In the genomic region with DNA sequence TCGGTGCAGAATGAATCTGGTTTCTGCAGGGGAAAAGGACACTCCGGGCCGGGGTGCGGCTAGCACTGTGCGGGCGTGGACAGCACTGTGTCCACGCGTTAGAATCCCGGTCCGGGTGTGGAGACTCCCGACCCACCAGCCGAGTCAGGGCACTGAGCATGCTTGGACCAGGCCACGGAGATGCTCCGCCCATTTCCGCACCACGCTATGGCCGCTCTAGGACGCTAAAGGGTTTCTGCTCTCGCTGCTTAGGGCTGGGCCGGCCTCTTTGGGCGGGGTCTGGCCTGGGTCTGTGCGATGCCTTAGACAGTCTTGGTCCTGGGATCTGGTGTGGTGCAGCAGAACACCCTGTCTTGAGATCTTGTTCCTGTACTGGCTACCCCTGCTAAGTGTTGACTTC, we compare ENCODE assay signal across 8 mouse cellular contexts. TPM values are rescaled to one million over a fixed set of nuclear protein-coding genes. Genes with fewer than 3 reads are reported as not detected.
A peak's percentile ranks its signal among the peaks of the same experiment; 100 is the strongest.
DNase-seq lines count a peak whose midpoint lies in the region; ATAC-seq and TF ChIP-seq lines count a peak whose summit lies in the region.

No protein-coding gene starts in this region.

- H3K27ac ChIP-seq in heart, embryonic 13.5 days (replicated peaks): peak overlapping the region; percentile 65
- H3K27ac ChIP-seq in liver, embryonic 12.5 days: peak overlapping the region; percentile 67; the same call in 1 of the 2 replicates
- H3K27ac ChIP-seq in stomach, embryonic 15.5 days: peak overlapping the region; percentile 77

- no peaks in the 10 kb centered on the region for H3K9me3 ChIP-seq in heart, embryonic 13.5 days
- no peaks in the 10 kb centered on the region for H3K9me3 ChIP-seq in liver, embryonic 12.5 days (replicated peaks)
- no peaks in the 10 kb centered on the region for H3K9me3 ChIP-seq in stomach, embryonic 15.5 days

- H3K27me3 ChIP-seq in C2C12 (ENCODE audit: control insufficient read depth, insufficient read depth, insufficient read length): no peaks in the 10 kb centered on the region
- no peaks in the 10 kb centered on the region for H3K27me3 ChIP-seq in heart, embryonic 13.5 days (replicated peaks)
- H3K27me3 ChIP-seq in liver, embryonic 12.5 days (replicated peaks): no peaks in the 10 kb centered on the region
- no peaks in the 10 kb centered on the region for H3K27me3 ChIP-seq in stomach, embryonic 15.5 days (replicated peaks)

- no peaks in the 10 kb centered on the region for H3K79me2 ChIP-seq in C2C12 (ENCODE audit: control insufficient read depth, insufficient read depth)

- under 1% methylated on average over 22 of the region's 22 CpGs for WGBS in heart, embryonic 13.5 days
- whole genome bisulfite sequencing in liver, embryonic 12.5 days (ENCODE audit: insufficient replicate concordance): 2% methylated on average over 22 of the region's 22 CpGs
- WGBS in stomach, embryonic 15.5 days: under 1% methylated on average over 22 of the region's 22 CpGs

- TF ChIP-seq CTCF in C2C12 (IDR thresholded peaks at IDR 0.05; ENCODE audit: control insufficient read depth, insufficient read depth, insufficient read length): no peak

- H3K4me2 ChIP-seq in heart, embryonic 13.5 days: peak overlapping the region; percentile 69
- H3K4me2 ChIP-seq in liver, embryonic 12.5 days: peak overlapping the region; percentile 86
- peak overlapping the region; percentile 68 for H3K4me2 ChIP-seq in stomach, embryonic 15.5 days

- H3K4me1 ChIP-seq in heart, embryonic 13.5 days: peaks cover 5% of the 10 kb centered on the region; the same call in 1 of the 2 replicates
- H3K4me1 ChIP-seq in liver, embryonic 12.5 days: peaks cover 16% of the 10 kb centered on the region
- H3K4me1 ChIP-seq in stomach, embryonic 15.5 days: no peaks in the 10 kb centered on the region

- H3K4me3 ChIP-seq in C2C12 (ENCODE audit: insufficient read depth, poor library complexity, severe bottlenecking): no peak overlapping the region
- H3K4me3 ChIP-seq in heart, embryonic 13.5 days: peak overlapping the region; percentile 66
- H3K4me3 ChIP-seq in liver, embryonic 12.5 days: peak overlapping the region; percentile 75
- peak overlapping the region; percentile 71 for H3K4me3 ChIP-seq in stomach, embryonic 15.5 days (replicated peaks)

- peak overlapping the region; percentile 85 for H3K9ac ChIP-seq in heart, embryonic 13.5 days
- H3K9ac ChIP-seq in liver, embryonic 12.5 days: peak overlapping the region; percentile 76
- peak overlapping the region; percentile 71 for H3K9ac ChIP-seq in stomach, embryonic 15.5 days

- no peaks in the 10 kb centered on the region for H3K36me3 ChIP-seq in C2C12 (ENCODE audit: control insufficient read depth, insufficient read depth)
- no peaks in the 10 kb centered on the region for H3K36me3 ChIP-seq in heart, embryonic 13.5 days
- H3K36me3 ChIP-seq in liver, embryonic 12.5 days: no peaks in the 10 kb centered on the region
- H3K36me3 ChIP-seq in stomach, embryonic 15.5 days: no peaks in the 10 kb centered on the region

- ATAC-seq in erythroid progenitor cell, adult 5-6 weeks (replicated peaks; ENCODE audit: low FRiP score, poor library complexity, severe bottlenecking): peak; percentile 88
- peak; percentile 83; the same call in 1 of the 2 replicates for ATAC-seq in heart, embryonic 13.5 days (ENCODE audit: extremely low read depth, insufficient number of reproducible peaks, low FRiP score, low TSS enrichment)
- peak; percentile 100 for ATAC-seq in liver, embryonic 12.5 days
- peak; percentile 99 for ATAC-seq in stomach, embryonic 15.5 days (ENCODE audit: insufficient read depth, low FRiP score, low read depth)

- H3K79me3 ChIP-seq in C2C12 (ENCODE audit: low read depth): no peaks in the 10 kb centered on the region

- DNase-seq in brain, embryonic 18.5 days (ENCODE audit: low read depth, low spot score): peak; percentile 55
- DNase-seq in kidney, postnatal 10 days: peak; percentile 92
- peak; percentile 89 for DNase-seq in neural tube, embryonic 10.5 days (ENCODE audit: extremely low spot score, low spot score)

- H3ac ChIP-seq in C2C12 (ENCODE audit: control insufficient read depth, insufficient read length, low read depth): peak overlapping the region; percentile 66

TF ChIP-seq in C2C12, 6 proteins besides CTCF, POLR2A, EP300 and RAD21:
- no peak for TF ChIP-seq MYOD1 (IDR thresholded peaks at IDR 0.05; ENCODE audit: control insufficient read depth, insufficient read length, low read depth)
- TF ChIP-seq MAX (IDR thresholded peaks at IDR 0.05): no peak
- TF ChIP-seq USF1 (IDR thresholded peaks at IDR 0.05; ENCODE audit: low read depth): no peak
- TF ChIP-seq MYOG (IDR thresholded peaks at IDR 0.05; ENCODE audit: control insufficient read depth, extremely low read depth, insufficient read length): no peak
- TF ChIP-seq FOSL1 (IDR thresholded peaks at IDR 0.05; ENCODE audit: insufficient read depth, low read length, poor library complexity, severe bottlenecking): no peak
- TF ChIP-seq CEBPB (IDR thresholded peaks at IDR 0.05; ENCODE audit: low read depth): no peak

RNA-seq across cellular contexts. Expression of gene Fer, which starts 13.3 kb away (rescaled TPM):
- polyA plus RNA-seq in C2C12 (2012; fragmentation: generic; extraction: Trizol): 8.8 TPM
- 2.2 and 4.2 TPM in 2 replicates for total RNA-seq in erythroid progenitor cell, adult 5-6 weeks (2015; ENCODE audit: low replicate concordance)
- 8.5 and 13.6 TPM in 2 replicates for total RNA-seq in erythroid progenitor cell, adult 5-6 weeks (2017; ENCODE audit: low replicate concordance)
- polyA plus RNA-seq in heart, embryonic 13.5 days (2015; fragmentation: Nextera tagmentation; extraction: Ambion mirVana): 20.0 and 24.0 TPM in 2 replicates
- 14.6 and 17.1 TPM in 2 replicates for polyA plus RNA-seq in liver, embryonic 12.5 days (2016; fragmentation: Nextera tagmentation; extraction: Ambion mirVana)
- 27.1 and 27.3 TPM in 2 replicates for polyA plus RNA-seq in stomach, embryonic 15.5 days (2015; fragmentation: Nextera tagmentation; extraction: Ambion mirVana)

RNA-seq across cellular contexts. Expression of gene A930002H24Rik, which starts 14.0 kb away (rescaled TPM):
- 0.77 TPM for polyA plus RNA-seq in C2C12 (2012; fragmentation: generic; extraction: Trizol)
- total RNA-seq in erythroid progenitor cell, adult 5-6 weeks (2015; ENCODE audit: low replicate concordance): not detected in 2 replicates
- not detected in 2 replicates for total RNA-seq in erythroid progenitor cell, adult 5-6 weeks (2017; ENCODE audit: low replicate concordance)
- 2.0 and 2.9 TPM in 2 replicates for polyA plus RNA-seq in heart, embryonic 13.5 days (2015; fragmentation: Nextera tagmentation; extraction: Ambion mirVana)
- 0.91 and 1.1 TPM in 2 replicates for polyA plus RNA-seq in liver, embryonic 12.5 days (2016; fragmentation: Nextera tagmentation; extraction: Ambion mirVana)
- polyA plus RNA-seq in stomach, embryonic 15.5 days (2015; fragmentation: Nextera tagmentation; extraction: Ambion mirVana): 2.2 and 3.3 TPM in 2 replicates
